8 mouse cellular contexts compared by ENCODE assay signal in the genomic region with DNA sequence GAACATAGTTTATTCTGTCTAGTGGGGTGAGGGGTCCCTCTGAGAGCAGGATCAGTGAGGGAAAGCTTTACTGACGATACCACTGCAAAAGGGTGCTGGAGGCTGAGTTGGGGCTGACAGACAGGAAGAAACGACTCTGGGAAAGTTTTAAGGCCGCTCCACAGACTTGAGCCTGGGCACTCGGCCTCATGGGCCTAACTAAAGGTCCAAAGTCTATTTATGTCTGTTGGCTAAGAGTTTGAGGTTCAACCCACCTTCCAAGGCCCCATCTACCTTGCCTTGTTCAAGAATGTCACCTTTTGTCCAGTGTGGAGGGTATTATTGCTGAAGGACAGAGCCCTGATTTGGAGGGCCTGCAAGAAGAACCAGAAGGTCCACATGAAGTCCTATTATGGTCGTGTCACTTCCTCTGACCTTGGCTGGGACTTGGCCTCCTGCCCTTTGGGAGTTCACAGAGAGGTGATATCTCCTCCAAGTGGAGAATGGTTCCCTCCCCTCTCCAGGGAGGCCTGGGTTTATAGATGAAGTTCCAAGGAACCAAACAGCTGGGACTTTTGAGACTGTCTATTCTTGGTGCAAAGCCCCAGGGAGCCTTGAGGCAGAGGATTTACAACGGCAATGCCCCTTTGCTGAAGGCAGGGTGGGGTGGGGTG. TPM values are rescaled to one million over a fixed set of nuclear protein-coding genes. Genes with fewer than 3 reads are reported as not detected.
DNase-seq lines count a peak whose midpoint lies in the region; ATAC-seq lines count a peak whose summit lies in the region.

No protein-coding gene starts in this region.

- H3K27ac ChIP-seq in midbrain, embryonic 11.5 days (ENCODE audit: low read depth, low read length), result no peak overlapping the region
- no peak overlapping the region for H3K27ac ChIP-seq in midbrain, embryonic 14.5 days (replicated peaks; ENCODE audit: low read depth, low read length)
- peak overlapping the region; percentile 4 for H3K27ac ChIP-seq in lung, embryonic 15.5 days

- H3K27me3 ChIP-seq in midbrain, embryonic 11.5 days (ENCODE audit: control insufficient read depth, insufficient read depth, low read length), result no peaks in the 10 kb centered on the region
- no peaks in the 10 kb centered on the region for H3K27me3 ChIP-seq in midbrain, embryonic 14.5 days (ENCODE audit: control insufficient read depth, insufficient read depth, low read length)
- no peaks in the 10 kb centered on the region for H3K27me3 ChIP-seq in lung, embryonic 15.5 days

- H3K4me3 ChIP-seq in midbrain, embryonic 11.5 days (ENCODE audit: low read depth, low read length), result no peak overlapping the region
- no peak overlapping the region for H3K4me3 ChIP-seq in midbrain, embryonic 14.5 days (replicated peaks; ENCODE audit: low read depth, low read length)
- no peak overlapping the region for H3K4me3 ChIP-seq in lung, embryonic 15.5 days

- no peaks in the 10 kb centered on the region; the same call in 1 of the 2 replicates for H3K4me1 ChIP-seq in midbrain, embryonic 11.5 days (ENCODE audit: control insufficient read depth, insufficient read depth, low read length)
- no peaks in the 10 kb centered on the region for H3K4me1 ChIP-seq in midbrain, embryonic 14.5 days (ENCODE audit: control insufficient read depth, insufficient read depth, low read length)
- H3K4me1 ChIP-seq in lung, embryonic 15.5 days, result peaks cover 29% of the 10 kb centered on the region

- ATAC-seq in midbrain, embryonic 11.5 days (ENCODE audit: low FRiP score), result no peak
- ATAC-seq in midbrain, embryonic 14.5 days (ENCODE audit: low FRiP score, low TSS enrichment), result no peak
- ATAC-seq in lung, embryonic 15.5 days (ENCODE audit: borderline replicate concordance, extremely low read depth, low FRiP score, low TSS enrichment), result peak; percentile 10; the same call in 1 of the 2 replicates
- no peak for ATAC-seq in megakaryocyte, adult 5-6 weeks (ENCODE audit: poor library complexity, severe bottlenecking)
- no peak for ATAC-seq in cerebellum, adult (ENCODE audit: insufficient number of reproducible peaks, low FRiP score, low TSS enrichment)

- no peak overlapping the region for H3K4me2 ChIP-seq in midbrain, embryonic 11.5 days
- H3K4me2 ChIP-seq in midbrain, embryonic 14.5 days (ENCODE audit: low read length), result no peak overlapping the region
- H3K4me2 ChIP-seq in lung, embryonic 15.5 days, result no peak overlapping the region

- no peaks in the 10 kb centered on the region for H3K36me3 ChIP-seq in midbrain, embryonic 11.5 days (ENCODE audit: control insufficient read depth, insufficient read depth, low read length)
- H3K36me3 ChIP-seq in midbrain, embryonic 14.5 days (ENCODE audit: control insufficient read depth, insufficient read depth, low read length), result no peaks in the 10 kb centered on the region
- H3K36me3 ChIP-seq in lung, embryonic 15.5 days, result no peaks in the 10 kb centered on the region

- no peak overlapping the region for H3K9ac ChIP-seq in midbrain, embryonic 11.5 days (ENCODE audit: low read length)
- H3K9ac ChIP-seq in midbrain, embryonic 14.5 days (replicated peaks; ENCODE audit: low read length), result no peak overlapping the region
- H3K9ac ChIP-seq in lung, embryonic 15.5 days, result no peak overlapping the region

- WGBS in midbrain, embryonic 11.5 days, result 69% methylated on average over 6 of the region's 6 CpGs
- WGBS in midbrain, embryonic 14.5 days, result 74% methylated on average over 6 of the region's 6 CpGs
- WGBS in lung, embryonic 15.5 days, result 41% methylated on average over 6 of the region's 6 CpGs

- H3K9me3 ChIP-seq in midbrain, embryonic 11.5 days (ENCODE audit: control insufficient read depth, low read length), result no peaks in the 10 kb centered on the region
- no peaks in the 10 kb centered on the region for H3K9me3 ChIP-seq in midbrain, embryonic 14.5 days (ENCODE audit: control insufficient read depth, low read length)
- no peaks in the 10 kb centered on the region for H3K9me3 ChIP-seq in lung, embryonic 15.5 days

- peak; percentile 76 for DNase-seq in midbrain, embryonic 11.5 days (ENCODE audit: low spot score, missing footprints)
- DNase-seq in midbrain, embryonic 14.5 days, result no peak
- peak; percentile 92 for DNase-seq in heart, postnatal 4 days
- DNase-seq in urinary bladder, postnatal 14 days (ENCODE audit: low spot score), result peak; percentile 75
- no peak for DNase-seq in right cerebral cortex, postnatal 25 days

RNA-seq across cellular contexts. Expression of a gene that starts 55.2 kb away (rescaled TPM):
- 5.9 and 7.9 TPM in 2 replicates for polyA plus RNA-seq in midbrain, embryonic 11.5 days (2014; fragmentation: Nextera tagmentation; extraction: Ambion mirVana)
- polyA plus RNA-seq in midbrain, embryonic 14.5 days (2014; fragmentation: Nextera tagmentation; extraction: Ambion mirVana), result 47.1 and 51.6 TPM in 2 replicates
- 10 to 100 TPM; 40.6 to 50.7 TPM for total RNA-seq in heart, postnatal 4 days (2021)
- 51.6 and 53.0 TPM in 2 replicates for polyA plus RNA-seq in lung, embryonic 15.5 days (2015; fragmentation: Nextera tagmentation; extraction: Ambion mirVana)
- 49.7 and 49.8 TPM in 2 replicates for total RNA-seq in megakaryocyte, adult 5-6 weeks (2015)
- total RNA-seq in megakaryocyte, adult 5-6 weeks (2017), result 60.0 and 61.4 TPM in 2 replicates

Comparison
In these comparisons a context has a peak if more than half of its experiments do, and no peak if none do; other contexts are left out.
1. DNase-seq: peak in midbrain, embryonic 11.5 days (single experiment), heart, postnatal 4 days (single experiment) and urinary bladder, postnatal 14 days (single experiment); none in midbrain, embryonic 14.5 days (single experiment) and right cerebral cortex, postnatal 25 days (single experiment).